ENCODE assay signal across 8 mouse cellular contexts in genomic region chr13:119596321-119597211, GRCm38 (mm10). TPM values are rescaled to one million over a fixed set of nuclear protein-coding genes. Genes with fewer than 3 reads are reported as not detected.
A peak's percentile ranks its signal among the peaks of the same experiment; 100 is the strongest.
DNase-seq lines count a peak whose midpoint lies in the region; ATAC-seq and TF ChIP-seq lines count a peak whose summit lies in the region.
"Not testable (repeated sequence)": the region's sequence is repeated elsewhere in the genome, so short reads cannot be mapped to it uniquely, and the experiment has no call there.

No protein-coding gene starts in this region.

- not testable (repeated sequence) for H3K9ac ChIP-seq in forebrain, embryonic 12.5 days; neural tube, embryonic 15.5 days (replicated peaks)

- 68% methylated on average over 16 of the region's 16 CpGs for WGBS in forebrain, embryonic 12.5 days
- WGBS in neural tube, embryonic 15.5 days: 76% methylated on average over 15 of the region's 16 CpGs

- H3K4me3 ChIP-seq in E14TG2a.4 (replicated peaks; ENCODE audit: low read length): 0 out of 2 replicates have a peak overlapping the region, but pooled peaks have one; percentile 17
- not testable (repeated sequence) for H3K4me3 ChIP-seq in forebrain, embryonic 12.5 days (replicated peaks); neural tube, embryonic 15.5 days (replicated peaks)

- H3K9me3 ChIP-seq in E14TG2a.4 (ENCODE audit: low read length): peaks cover 14% of the 10 kb centered on the region
- H3K9me3 ChIP-seq in forebrain, embryonic 12.5 days: peaks cover 23% of the 10 kb centered on the region
- peaks cover 21% of the 10 kb centered on the region for H3K9me3 ChIP-seq in neural tube, embryonic 15.5 days (replicated peaks)

- H3K27ac ChIP-seq in forebrain, embryonic 12.5 days; neural tube, embryonic 15.5 days (replicated peaks): not testable (repeated sequence)

- ATAC-seq in forebrain, embryonic 12.5 days (ENCODE audit: low FRiP score): peak; percentile 94
- peak; percentile 94 for ATAC-seq in neural tube, embryonic 15.5 days (ENCODE audit: low FRiP score)

- not testable (repeated sequence) for H3K36me3 ChIP-seq in E14TG2a.4 (ENCODE audit: insufficient read depth, low read length); forebrain, embryonic 12.5 days (replicated peaks); neural tube, embryonic 15.5 days

- not testable (repeated sequence) for H3K27me3 ChIP-seq in E14TG2a.4 (ENCODE audit: insufficient read depth, low read length); forebrain, embryonic 12.5 days; neural tube, embryonic 15.5 days (replicated peaks)

- not testable (repeated sequence) for H3K4me1 ChIP-seq in E14TG2a.4 (replicated peaks; ENCODE audit: low read depth, low read length); forebrain, embryonic 12.5 days; neural tube, embryonic 15.5 days

- DNase-seq in c-Kit-positive CD71-positive TER-119-positive erythroid progenitor cells, embryonic 14.5 days (ENCODE audit: low spot score): peak; percentile 81
- peak; percentile 34 to 58 for DNase-seq in heart, postnatal 14 days
- peak; percentile 35 to 39 for DNase-seq in kidney, postnatal 36 days
- peak; percentile 36 for DNase-seq in lung, postnatal 10 days
- DNase-seq in testis, postnatal 14 days (ENCODE audit: low spot score): peak; percentile 81

- intact Hi-C loops in heart, postnatal 14 days (cut with DNase I): not testable (repeated sequence)

- TF ChIP-seq CTCF in E14TG2a.4 (conservative IDR thresholded peaks at IDR 0.05; ENCODE audit: low read length): not testable (repeated sequence)

- not testable (repeated sequence) for H3K4me2 ChIP-seq in forebrain, embryonic 12.5 days; neural tube, embryonic 15.5 days

RNA-seq across cellular contexts. Expression of gene Ccl28, which starts 27.1 kb away (rescaled TPM):
- polyA plus RNA-seq in forebrain, embryonic 12.5 days (2016; fragmentation: Nextera tagmentation; extraction: Ambion mirVana): 0.09 and 0.28 TPM in 2 replicates
- not detected for total RNA-seq in heart, postnatal 14 days (2021)
- 0.29 and 0.41 TPM in 2 replicates for polyA plus RNA-seq in neural tube, embryonic 15.5 days (2015; fragmentation: Nextera tagmentation; extraction: Ambion mirVana)
